Mouse (Mus musculus): ENCODE measurements around the gene Gm5741. TPM values are rescaled to one million over a fixed set of nuclear protein-coding genes. Genes with fewer than 3 reads are reported as not detected.
A peak's percentile ranks its signal among the peaks of the same experiment; 100 is the strongest.
"Not testable (repeated sequence)": the region's sequence is repeated elsewhere in the genome, so short reads cannot be mapped to it uniquely, and the experiment has no call there.

The Gm5741 gene
- polyA plus RNA-seq, 1 experiment from 2014 or later: not detected

- not testable (repeated sequence) for H3K4me3 ChIP-seq (ENCODE audit: inconsistent target)
- peak overlapping the region; percentile 71 for H3K27ac ChIP-seq
- H3K36me3 ChIP-seq (ENCODE audit: inconsistent target): peaks cover 19% of the 10 kb centered on the region
- peaks cover 47% of the 10 kb centered on the region for H3K79me2 ChIP-seq (ENCODE audit: inconsistent target)
- WGBS (ENCODE audit: missing documents): 24% methylated on average over 3 of the region's 4 CpGs
Observed at GRCm38 (mm10) chr8:85082169-85082568, 14.4 kb upstream of the Gm5741 start.

GRCm38 (mm10) chr8:85081216-85081555 lies 13.4 kb upstream of the Gm5741 start, which contains the start of gene Wdr83:
Gene Wdr83, minus strand, starts transcription at chr8:85081306.
- Histone ChIP-seq H3K4me3 (ENCODE audit: inconsistent target) (peak within 1 kb of the TSS; percentile 90), H3K36me3 (ENCODE audit: inconsistent target) (peaks cover 17% of the 10 kb centered on the region), H3K27ac (peak within 1 kb of the TSS; percentile 87), H3K79me2 (ENCODE audit: inconsistent target) (peaks cover 40% of the 10 kb centered on the region)
- 0% methylated on average over 7 of the region's 9 CpGs for WGBS (ENCODE audit: missing documents)

- 1% methylated on average over 30 of the region's 30 CpGs for WGBS (ENCODE audit: missing documents)
- peak within 1 kb of the TSS; percentile 87 for H3K27ac ChIP-seq
- peak within 1 kb of the TSS; percentile 90 for H3K4me3 ChIP-seq (ENCODE audit: inconsistent target)
- H3K36me3 ChIP-seq (ENCODE audit: inconsistent target): peaks cover 18% of the 10 kb centered on the region
- peaks cover 35% of the 10 kb centered on the region for H3K79me2 ChIP-seq (ENCODE audit: inconsistent target)
Observed at GRCm38 (mm10) chr8:85080532-85081215, 12.9 kb upstream of the Gm5741 start, which contains the start of gene Wdr83os. Gene Wdr83os, plus strand, starts transcription at chr8:85080740.

GRCm38 (mm10) chr8:85080214-85080531 lies 12.4 kb upstream of the Gm5741 start:
- Histone ChIP-seq H3K79me2 (ENCODE audit: inconsistent target) (peaks cover 30% of the 10 kb centered on the region), H3K27ac (peak overlapping the region; percentile 87), H3K4me3 (ENCODE audit: inconsistent target) (peak overlapping the region; percentile 90), H3K36me3 (ENCODE audit: inconsistent target) (peaks cover 18% of the 10 kb centered on the region)
- WGBS (ENCODE audit: missing documents): 1% methylated on average over 25 of the region's 25 CpGs

GRCm38 (mm10) chr8:85076993-85077392 lies 9.2 kb upstream of the Gm5741 start:
- Histone ChIP-seq H3K79me2 (ENCODE audit: inconsistent target) (peaks cover 35% of the 10 kb centered on the region), H3K4me3 (ENCODE audit: inconsistent target) (no peak overlapping the region), H3K36me3 (ENCODE audit: inconsistent target) (peaks cover 32% of the 10 kb centered on the region), H3K27ac (no peak overlapping the region)
- 0% methylated on average over 2 of the region's 2 CpGs for WGBS (ENCODE audit: missing documents)

GRCm38 (mm10) chr8:85076001-85076400 lies 8.2 kb upstream of the Gm5741 start:
- no peak overlapping the region for H3K4me3 ChIP-seq (ENCODE audit: inconsistent target)
- no peak overlapping the region for H3K27ac ChIP-seq
- WGBS (ENCODE audit: missing documents): 91% methylated on average over 9 of the region's 9 CpGs
- peaks cover 36% of the 10 kb centered on the region for H3K79me2 ChIP-seq (ENCODE audit: inconsistent target)
- H3K36me3 ChIP-seq (ENCODE audit: inconsistent target): peaks cover 32% of the 10 kb centered on the region

GRCm38 (mm10) chr8:85074617-85075016 lies 6.8 kb upstream of the Gm5741 start:
- Histone ChIP-seq H3K79me2 (ENCODE audit: inconsistent target) (peaks cover 29% of the 10 kb centered on the region), H3K4me3 (ENCODE audit: inconsistent target) (no peak overlapping the region), H3K27ac (no peak overlapping the region), H3K36me3 (ENCODE audit: inconsistent target) (peaks cover 32% of the 10 kb centered on the region)
- WGBS (ENCODE audit: missing documents): 95% methylated on average over 10 of the region's 10 CpGs

- no peak overlapping the region for H3K4me3 ChIP-seq (ENCODE audit: inconsistent target)
- no peak overlapping the region for H3K27ac ChIP-seq
- H3K79me2 ChIP-seq (ENCODE audit: inconsistent target): peaks cover 25% of the 10 kb centered on the region
- 95% methylated on average over 7 of the region's 10 CpGs for WGBS (ENCODE audit: missing documents)
- H3K36me3 ChIP-seq (ENCODE audit: inconsistent target): peaks cover 32% of the 10 kb centered on the region
Observed at GRCm38 (mm10) chr8:85074167-85074566, 6.4 kb upstream of the Gm5741 start.

- Histone ChIP-seq H3K36me3 (ENCODE audit: inconsistent target) (peaks cover 32% of the 10 kb centered on the region), H3K27ac (no peak overlapping the region), H3K4me3 (ENCODE audit: inconsistent target) (no peak overlapping the region), H3K79me2 (ENCODE audit: inconsistent target) (peaks cover 25% of the 10 kb centered on the region)
- WGBS (ENCODE audit: missing documents): 96% methylated on average over 14 of the region's 15 CpGs
Observed at GRCm38 (mm10) chr8:85073041-85073612, 5.3 kb upstream of the Gm5741 start.

- H3K79me2 ChIP-seq (ENCODE audit: inconsistent target): peaks cover 25% of the 10 kb centered on the region
- peak overlapping the region; percentile 73 for H3K4me3 ChIP-seq (ENCODE audit: inconsistent target)
- H3K27ac ChIP-seq: peak overlapping the region; percentile 64
- H3K36me3 ChIP-seq (ENCODE audit: inconsistent target): peaks cover 32% of the 10 kb centered on the region
- 47% methylated on average over 9 of the region's 9 CpGs for WGBS (ENCODE audit: missing documents)
Observed at GRCm38 (mm10) chr8:85072364-85072929, 4.7 kb upstream of the Gm5741 start.

GRCm38 (mm10) chr8:85071514-85072281 lies 3.9 kb upstream of the Gm5741 start, which contains the start of gene Dhps:
Gene Dhps, plus strand, starts transcription at chr8:85071757.
- 0% methylated on average over 67 of the region's 68 CpGs for WGBS (ENCODE audit: missing documents)
- H3K36me3 ChIP-seq (ENCODE audit: inconsistent target): peaks cover 31% of the 10 kb centered on the region

GRCm38 (mm10) chr8:85071041-85071440 lies 3.3 kb upstream of the Gm5741 start:
- 46% methylated on average over 5 of the region's 5 CpGs for WGBS (ENCODE audit: missing documents)
- Histone ChIP-seq H3K36me3 (ENCODE audit: inconsistent target) (peaks cover 24% of the 10 kb centered on the region), H3K27ac (peak overlapping the region; percentile 64), H3K79me2 (ENCODE audit: inconsistent target) (peaks cover 25% of the 10 kb centered on the region), H3K4me3 (ENCODE audit: inconsistent target) (peak overlapping the region; percentile 73)

More at GRCm38 (mm10) chr8:85071514-85072281, 3.9 kb upstream of the Gm5741 start, which contains the start of gene Dhps:
- H3K4me3 ChIP-seq (ENCODE audit: inconsistent target): peak within 1 kb of the TSS; percentile 73
- H3K79me2 ChIP-seq (ENCODE audit: inconsistent target): peaks cover 25% of the 10 kb centered on the region
- H3K27ac ChIP-seq: peak within 1 kb of the TSS; percentile 64

- no peak overlapping the region for H3K27ac ChIP-seq
- no peak overlapping the region for H3K4me3 ChIP-seq (ENCODE audit: inconsistent target)
- H3K36me3 ChIP-seq (ENCODE audit: inconsistent target): no peaks in the 10 kb centered on the region; the same call in 1 of the 2 replicates
- WGBS (ENCODE audit: missing documents): 89% methylated on average over 2 of the region's 2 CpGs
- H3K79me2 ChIP-seq (ENCODE audit: inconsistent target): peaks cover 2% of the 10 kb centered on the region
Observed at GRCm38 (mm10) chr8:85067155-85067554, 627 bp downstream of the Gm5741 start.

- H3K79me2 ChIP-seq (ENCODE audit: inconsistent target): no peaks in the 10 kb centered on the region
- H3K36me3 ChIP-seq (ENCODE audit: inconsistent target): no peaks in the 10 kb centered on the region; the same call in 1 of the 2 replicates
- no peak overlapping the region for H3K27ac ChIP-seq
- no peak overlapping the region for H3K4me3 ChIP-seq (ENCODE audit: inconsistent target)
- WGBS (ENCODE audit: missing documents): 78% methylated on average over 2 of the region's 2 CpGs
Observed at GRCm38 (mm10) chr8:85065213-85065612, 2.6 kb downstream of the Gm5741 start.
